ENCODE assay signal across 14 mouse cellular contexts in genomic region chr1:159406781-159407180, GRCm38 (mm10).
DNase-seq lines count a peak whose midpoint lies in the region; TF ChIP-seq lines count a peak whose summit lies in the region.
"Had no signal": no experiment of that assay in that cellular context is flagged by ENCODE, and none has a peak within 500 bp of the region (broad histone marks: within the 10 kb centered on the region; RNA-seq: fewer than 3 reads in every experiment).

No protein-coding gene starts in this region.

- DNase-seq in cerebellum, adult 2 months = no peak
- DNase-seq: adrenal gland, adult 2 months; adrenal gland, adult 8-10 months; adrenal gland, postnatal 10 days; adrenal gland, postnatal 14 days; adrenal gland, postnatal 25 days; adrenal gland, postnatal 36 days; B cell, adult 2 months; cerebellum, adult 11 months; cerebellum, adult 11-12 months; cerebellum, adult 18-20 months; cerebellum, adult 8-10 months had no signal

- 0 out of 2 replicates have a peak, but pooled peaks cover 3% of the 10 kb centered on the region for H3K4me1 ChIP-seq in cerebellum, adult 2 months (ENCODE audit: control insufficient read depth, insufficient read depth, low read length)

- no peak overlapping the region for H3ac ChIP-seq in myocyte (ENCODE audit: control insufficient read depth, insufficient read length)

- peaks cover 5% of the 10 kb centered on the region for H3K27me3 ChIP-seq in myocyte (ENCODE audit: control insufficient read depth, insufficient read depth, insufficient read length)
- H3K27me3 ChIP-seq in cerebellum, adult 2 months (ENCODE audit: control insufficient read depth, insufficient read depth, low read length) = no peaks in the 10 kb centered on the region

- no peaks in the 10 kb centered on the region for H3K36me3 ChIP-seq in myocyte (ENCODE audit: control insufficient read depth, insufficient read depth)
- H3K36me3 ChIP-seq: G1E had no signal

- TF ChIP-seq CTCF in cerebellum, adult 2 months (IDR thresholded peaks at IDR 0.05; ENCODE audit: borderline replicate concordance, insufficient read depth, low read depth, low read length) = no peak

- H3K4me2 ChIP-seq in myocyte (ENCODE audit: low read depth) = no peak overlapping the region

- no peak overlapping the region for H3K27ac ChIP-seq in cerebellum, adult 2 months (ENCODE audit: insufficient read depth, low read length)

- no peak for TF ChIP-seq POLR2A in myocyte (IDR thresholded peaks at IDR 0.05; ENCODE audit: insufficient read length, low read depth)
- TF ChIP-seq POLR2A in cerebellum, adult 2 months (IDR thresholded peaks at IDR 0.05; ENCODE audit: borderline replicate concordance, insufficient read depth, low read length) = no peak

- no peaks in the 10 kb centered on the region for H3K79me2 ChIP-seq in myocyte (ENCODE audit: control insufficient read depth, insufficient read depth)

- H3K4me3 ChIP-seq in myocyte = no peak overlapping the region
- no peak overlapping the region for H3K4me3 ChIP-seq in cerebellum, adult 2 months (replicated peaks; ENCODE audit: insufficient read depth, low read depth, low read length)

TF ChIP-seq in myocyte, 11 proteins besides CTCF, POLR2A, EP300 and RAD21:
- TF ChIP-seq E2F4 (IDR thresholded peaks at IDR 0.05; ENCODE audit: insufficient read depth) (no peak), MAX (IDR thresholded peaks at IDR 0.05; ENCODE audit: low read depth) (no peak), MYOD1 (IDR thresholded peaks at IDR 0.05; ENCODE audit: control insufficient read depth in 1 of 3, insufficient read length in 2 of 3, low read depth in 2 of 3) (peak in 2 of 3 experiments; percentile 54)
